Mouse (Mus musculus) kidney, postnatal 0 days (tissue): ENCODE results near the gene Prtg. TPM values are rescaled to one million over a fixed set of nuclear protein-coding genes. Genes with fewer than 3 reads are reported as not detected.

Experiments
- ATAC-seq: fragments of 200-750 bp; cut with Nextera tagmentation; replicated peaks from 2 replicates; pipeline ENCODE4 v1.8.0; 2017; ENCODE audit warnings: low read depth, moderate number of reproducible peaks, moderate TSS enrichment, moderate library complexity; ENCODE audit not compliant: low FRiP score
- DNase-seq: peaks from one replicate; pipeline ENCODE4 v3.0.0-alpha.2; 2016; ENCODE audit warnings: low spot score
- H3K27ac ChIP-seq: fragments of 300-500 bp; sonication (generic); 2 replicates; pipeline ENCODE4 v1.5.1; 2014; ENCODE audit warnings: mild to moderate bottlenecking
- H3K27me3 ChIP-seq: fragments of 300-500 bp; sonication (generic); 2 replicates; pipeline ENCODE4 v1.6.1; 2014; ENCODE audit warnings: low read length, mixed read lengths; ENCODE audit not compliant: insufficient read depth
- H3K36me3 ChIP-seq: fragments of 300-500 bp; sonication (generic); 2 replicates; pipeline ENCODE4 v1.6.1; 2014; ENCODE audit warnings: low read length, mixed read lengths; ENCODE audit not compliant: insufficient read depth
- H3K4me1 ChIP-seq: fragments of 300-500 bp; sonication (generic); replicated peaks from 2 replicates; pipeline ENCODE4 v1.6.1; 2014; ENCODE audit warnings: antibody characterized with exemption, low read length, mixed read lengths; ENCODE audit not compliant: insufficient read depth
- H3K4me2 ChIP-seq: fragments of 300-500 bp; sonication (generic); 2 replicates; pipeline ENCODE4 v1.6.1; 2014; ENCODE audit warnings: mild to moderate bottlenecking, low read length, moderate library complexity, mixed read lengths
- H3K4me3 ChIP-seq: fragments of 300-500 bp; sonication (generic); replicated peaks from 2 replicates; pipeline ENCODE4 v1.5.1; 2014; ENCODE audit warnings: low read depth, low read length
- H3K9ac ChIP-seq: fragments of 300-500 bp; sonication (generic); 2 replicates; pipeline ENCODE4 v1.6.1; 2014; ENCODE audit warnings: low read depth, low read length
- H3K9me3 ChIP-seq: fragments of 300-500 bp; sonication (generic); replicated peaks from 2 replicates; pipeline ENCODE4 v1.6.1; 2016; ENCODE audit warnings: low read length, inconsistent platforms, mixed read lengths
- CTCF ChIP-seq: IDR thresholded peaks from 2 replicates; pipeline ENCODE4 v1.5.1; 2016; ENCODE audit warnings: antibody characterized with exemption, low read depth, mild to moderate bottlenecking, moderate library complexity
- WGBS: fragments of 180-500 bp; shearing (Covaris S2); extraction: QIAGEN DNeasy Blood & Tissue Kit; methylation state at CpG from one replicate; pipeline ENCODE4 v1.1.7; 2014; 5-methylcytosine and 5-hydroxymethylcytosine counted together
- polyA plus RNA-seq: library from polyadenylated mRNA; unstranded; fragments of >200 nt; fragmentation: Nextera tagmentation; extraction: Ambion mirVana; gene quantifications from 2 replicates; pipeline ENCODE4 v1.2.1, GENCODE M21; 2015

Gene Prtg
- 1.2 TPM in 2 replicates for polyA plus RNA-seq

- TF ChIP-seq CTCF = no peak
- Histone ChIP-seq H3K36me3 (no peaks in the 10 kb centered on the region), H3K9me3 (no peaks in the 10 kb centered on the region), H3K9ac (peak within 1 kb of the TSS; percentile 82), H3K4me1 (peaks cover 16% of the 10 kb centered on the region), H3K4me2 (peak within 1 kb of the TSS; percentile 99), H3K27ac (peak within 1 kb of the TSS; percentile 82), H3K27me3 (no peaks in the 10 kb centered on the region), H3K4me3 (peak within 1 kb of the TSS; percentile 75)
- under 1% methylated on average over 44 of the region's 57 CpGs for WGBS
- ATAC-seq (peak; percentile 83), DNase-seq (peak; percentile 66)
These were observed at the start of gene Prtg for GRCm38 (mm10) chr9:72806731-72807419. TSS of gene Prtg (plus strand) at chr9:72806874.

- Histone ChIP-seq H3K4me2 (no peak overlapping the region), H3K4me1 (no peaks in the 10 kb centered on the region), H3K9ac (no peak overlapping the region), H3K27ac (no peak overlapping the region), H3K36me3 (no peaks in the 10 kb centered on the region), H3K4me3 (no peak overlapping the region), H3K27me3 (no peaks in the 10 kb centered on the region), H3K9me3 (no peaks in the 10 kb centered on the region)
- TF ChIP-seq CTCF = no peak
- no peak for ATAC-seq
- no peak for DNase-seq
- WGBS = 72% methylated on average over 5 of the region's 5 CpGs
These were observed 49.5 kb upstream of the Prtg start for GRCm38 (mm10) chr9:72757143-72757542.

GRCm38 (mm10) chr9:72758705-72759131 lies 48.0 kb upstream of the Prtg start:
- TF ChIP-seq CTCF = no peak
- Histone ChIP-seq H3K27ac (no peak overlapping the region), H3K27me3 (no peaks in the 10 kb centered on the region), H3K9ac (no peak overlapping the region), H3K4me1 (no peaks in the 10 kb centered on the region), H3K4me2 (no peak overlapping the region; the same call in 1 of the 2 replicates), H3K9me3 (no peaks in the 10 kb centered on the region), H3K4me3 (no peak overlapping the region), H3K36me3 (no peaks in the 10 kb centered on the region)
- WGBS = 14% methylated on average over 8 of the region's 8 CpGs
- peak; percentile 67 for DNase-seq
- 0 out of 2 replicates have a peak, but pooled peaks have one; percentile 17 for ATAC-seq

- 21% methylated on average over 3 of the region's 3 CpGs for WGBS
- H3K9me3 ChIP-seq = no peaks in the 10 kb centered on the region
- no peak overlapping the region for H3K9ac ChIP-seq
- no peaks in the 10 kb centered on the region for H3K27me3 ChIP-seq
- H3K4me3 ChIP-seq = no peak overlapping the region
- no peaks in the 10 kb centered on the region for H3K36me3 ChIP-seq
- DNase-seq (peak; percentile 57), ATAC-seq (no peak)
- no peak overlapping the region for H3K27ac ChIP-seq
- H3K4me2 ChIP-seq = no peak overlapping the region
- no peak for TF ChIP-seq CTCF
- H3K4me1 ChIP-seq = no peaks in the 10 kb centered on the region
These were observed 43.5 kb upstream of the Prtg start for GRCm38 (mm10) chr9:72763050-72763718.

GRCm38 (mm10) chr9:72766789-72767349 lies 39.8 kb upstream of the Prtg start:
- WGBS = under 1% methylated on average over 17 of the region's 17 CpGs
- H3K9me3 ChIP-seq = no peaks in the 10 kb centered on the region
- H3K36me3 ChIP-seq = no peaks in the 10 kb centered on the region
- no peaks in the 10 kb centered on the region for H3K27me3 ChIP-seq
- TF ChIP-seq CTCF = peak; percentile 90
- no peaks in the 10 kb centered on the region for H3K4me1 ChIP-seq
- ATAC-seq (peak; percentile 72), DNase-seq (peak; percentile 93)
- H3K4me2 ChIP-seq = peak overlapping the region; percentile 51
- peak overlapping the region; percentile 6; the same call in 1 of the 2 replicates for H3K4me3 ChIP-seq
- H3K9ac ChIP-seq = no peak overlapping the region; the same call in 1 of the 2 replicates
- no peak overlapping the region for H3K27ac ChIP-seq

GRCm38 (mm10) chr9:72775022-72775421 lies 31.7 kb upstream of the Prtg start:
- Histone ChIP-seq H3K9ac (no peak overlapping the region), H3K4me1 (peaks cover 3% of the 10 kb centered on the region; the same call in 1 of the 2 replicates), H3K27ac (no peak overlapping the region), H3K4me3 (no peak overlapping the region), H3K36me3 (no peaks in the 10 kb centered on the region), H3K4me2 (no peak overlapping the region), H3K9me3 (no peaks in the 10 kb centered on the region), H3K27me3 (no peaks in the 10 kb centered on the region)
- no peak for ATAC-seq
- TF ChIP-seq CTCF = no peak
- WGBS = 88% methylated on average over 4 of the region's 4 CpGs
- DNase-seq = no peak
